Mouse (Mus musculus) forebrain, embryonic 16.5 days (tissue): ENCODE results near the gene Ufsp1. TPM values are rescaled to one million over a fixed set of nuclear protein-coding genes. Genes with fewer than 3 reads are reported as not detected.

Experiments used
- ATAC-seq: fragments of 200-750 bp; cut with Nextera tagmentation; 2 replicates; pipeline ENCODE4 v1.8.0; 2017; ENCODE audit warnings: mild to moderate bottlenecking, moderate library complexity
- H3K27ac ChIP-seq: fragments of 300-500 bp; sonication (generic); 2 replicates; pipeline ENCODE4 v1.5.1; 2014; ENCODE audit warnings: low read length, control low read depth
- H3K27me3 ChIP-seq: fragments of 300-500 bp; sonication (generic); replicated peaks from 2 replicates; pipeline ENCODE4 v1.6.1; 2014; ENCODE audit warnings: low read length; ENCODE audit not compliant: control insufficient read depth, insufficient read depth
- H3K36me3 ChIP-seq: fragments of 300-500 bp; sonication (generic); 2 replicates; pipeline ENCODE4 v1.6.1; 2014; ENCODE audit not compliant: control insufficient read depth, insufficient read depth
- H3K4me1 ChIP-seq: fragments of 300-500 bp; sonication (generic); replicated peaks from 2 replicates; pipeline ENCODE4 v1.6.1; 2014; ENCODE audit warnings: low read length; ENCODE audit not compliant: control insufficient read depth, insufficient read depth
- H3K4me2 ChIP-seq: fragments of 300-500 bp; sonication (generic); 2 replicates; pipeline ENCODE4 v1.6.1; 2014; ENCODE audit warnings: mild to moderate bottlenecking, low read length, control low read depth
- H3K4me3 ChIP-seq: fragments of 300-500 bp; sonication (generic); replicated peaks from 2 replicates; pipeline ENCODE4 v1.5.1; 2014; ENCODE audit warnings: mild to moderate bottlenecking, low read length, control low read depth
- H3K9ac ChIP-seq: fragments of 300-500 bp; sonication (generic); replicated peaks from 2 replicates; pipeline ENCODE4 v1.6.1; 2014; ENCODE audit warnings: low read depth, low read length, control low read depth
- H3K9me3 ChIP-seq: fragments of 300-500 bp; sonication (generic); 2 replicates; pipeline ENCODE4 v1.6.1; 2016; ENCODE audit warnings: low read length; ENCODE audit not compliant: control insufficient read depth
- WGBS: fragments of 180-500 bp; shearing (Covaris S2); extraction: QIAGEN DNeasy Blood & Tissue Kit; methylation state at CpG from one replicate; pipeline ENCODE4 v1.1.7; 2014; 5-methylcytosine and 5-hydroxymethylcytosine counted together
- polyA plus RNA-seq: library from polyadenylated mRNA; unstranded; fragments of >200 nt; fragmentation: Nextera tagmentation; extraction: Ambion mirVana; gene quantifications from 2 replicates; pipeline ENCODE4 v1.2.1, GENCODE M21; 2015

The Ufsp1 gene
- polyA plus RNA-seq, 1 experiment from 2014 or later = 8.9 TPM

GRCm38 (mm10) chr5:137294744-137295093, 290 bp downstream of the Ufsp1 start:
- peak overlapping the region; percentile 71 for H3K4me3 ChIP-seq
- no peaks in the 10 kb centered on the region for H3K9me3 ChIP-seq
- peak overlapping the region; percentile 99 for H3K4me2 ChIP-seq
- peaks cover 18% of the 10 kb centered on the region for H3K4me1 ChIP-seq
- no peak; the same call in none of the 2 replicates for ATAC-seq
- H3K27me3 ChIP-seq = peaks cover 8% of the 10 kb centered on the region
- H3K9ac ChIP-seq = peak overlapping the region; percentile 76
- 6% methylated on average over 18 of the region's 18 CpGs for WGBS
- H3K27ac ChIP-seq = peak overlapping the region; percentile 85
- peaks cover 34% of the 10 kb centered on the region for H3K36me3 ChIP-seq

- H3K4me1 ChIP-seq = peaks cover 18% of the 10 kb centered on the region
- H3K36me3 ChIP-seq = peaks cover 40% of the 10 kb centered on the region
- H3K9me3 ChIP-seq = no peaks in the 10 kb centered on the region
- H3K27me3 ChIP-seq = peaks cover 2% of the 10 kb centered on the region
- H3K27ac ChIP-seq = no peak overlapping the region
- peak overlapping the region; percentile 99; the same call in 1 of the 2 replicates for H3K4me2 ChIP-seq
- peak overlapping the region; percentile 76 for H3K9ac ChIP-seq
- WGBS = 78% methylated on average over 9 of the region's 9 CpGs
- no peak for ATAC-seq
- no peak overlapping the region for H3K4me3 ChIP-seq
Observed at GRCm38 (mm10) chr5:137295296-137295695, 867 bp downstream of the Ufsp1 start.

GRCm38 (mm10) chr5:137295712-137296111, 1.3 kb downstream of the Ufsp1 start:
- Histone ChIP-seq H3K9me3 (no peaks in the 10 kb centered on the region), H3K27me3 (no peaks in the 10 kb centered on the region; the same call in 1 of the 2 replicates), H3K36me3 (peaks cover 44% of the 10 kb centered on the region), H3K4me1 (peaks cover 18% of the 10 kb centered on the region), H3K27ac (no peak overlapping the region), H3K9ac (no peak overlapping the region), H3K4me2 (no peak overlapping the region), H3K4me3 (no peak overlapping the region)
- 91% methylated on average over 15 of the region's 15 CpGs for WGBS
- no peak for ATAC-seq

GRCm38 (mm10) chr5:137297126-137297525, 2.7 kb downstream of the Ufsp1 start:
- H3K36me3 ChIP-seq = peaks cover 58% of the 10 kb centered on the region
- H3K9ac ChIP-seq = no peak overlapping the region
- ATAC-seq = no peak
- no peak overlapping the region for H3K4me2 ChIP-seq
- no peak overlapping the region for H3K4me3 ChIP-seq
- no peaks in the 10 kb centered on the region; the same call in 1 of the 2 replicates for H3K27me3 ChIP-seq
- H3K9me3 ChIP-seq = no peaks in the 10 kb centered on the region
- no peak overlapping the region for H3K27ac ChIP-seq
- WGBS = 92% methylated on average over 14 of the region's 14 CpGs
- H3K4me1 ChIP-seq = peaks cover 18% of the 10 kb centered on the region

- Histone ChIP-seq H3K4me3 (no peak overlapping the region), H3K9ac (no peak overlapping the region), H3K27ac (no peak overlapping the region), H3K27me3 (no peaks in the 10 kb centered on the region), H3K36me3 (peaks cover 66% of the 10 kb centered on the region), H3K4me2 (no peak overlapping the region), H3K9me3 (no peaks in the 10 kb centered on the region), H3K4me1 (peaks cover 5% of the 10 kb centered on the region)
- no peak for ATAC-seq
- 88% methylated on average over 7 of the region's 7 CpGs for WGBS
Observed at GRCm38 (mm10) chr5:137299240-137299639, 4.8 kb downstream of the Ufsp1 start.

- 49% methylated on average over 21 of the region's 21 CpGs for WGBS
- H3K9ac ChIP-seq = no peak overlapping the region
- no peaks in the 10 kb centered on the region for H3K27me3 ChIP-seq
- H3K27ac ChIP-seq = no peak overlapping the region
- H3K9me3 ChIP-seq = no peaks in the 10 kb centered on the region
- no peak overlapping the region for H3K4me3 ChIP-seq
- peaks cover 18% of the 10 kb centered on the region for H3K4me1 ChIP-seq
- ATAC-seq = peak; percentile 49; the same call in 1 of the 2 replicates
- peaks cover 56% of the 10 kb centered on the region for H3K36me3 ChIP-seq
- H3K4me2 ChIP-seq = no peak overlapping the region
Observed at GRCm38 (mm10) chr5:137301253-137301652, 6.8 kb downstream of the Ufsp1 start.

GRCm38 (mm10) chr5:137303609-137304008, 9.2 kb downstream of the Ufsp1 start:
- Histone ChIP-seq H3K9me3 (no peaks in the 10 kb centered on the region), H3K4me2 (no peak overlapping the region), H3K27ac (no peak overlapping the region), H3K27me3 (no peaks in the 10 kb centered on the region), H3K36me3 (peaks cover 32% of the 10 kb centered on the region), H3K4me1 (peaks cover 25% of the 10 kb centered on the region), H3K4me3 (no peak overlapping the region), H3K9ac (no peak overlapping the region)
- ATAC-seq = no peak
- WGBS = 82% methylated on average over 4 of the region's 4 CpGs

GRCm38 (mm10) chr5:137304165-137304564, 9.7 kb downstream of the Ufsp1 start:
- H3K9ac ChIP-seq = no peak overlapping the region
- H3K4me1 ChIP-seq = peaks cover 25% of the 10 kb centered on the region
- peaks cover 32% of the 10 kb centered on the region for H3K36me3 ChIP-seq
- H3K4me2 ChIP-seq = no peak overlapping the region
- ATAC-seq = no peak
- no peak overlapping the region for H3K4me3 ChIP-seq
- 78% methylated on average over 3 of the region's 3 CpGs for WGBS
- no peak overlapping the region for H3K27ac ChIP-seq
- H3K9me3 ChIP-seq = no peaks in the 10 kb centered on the region
- no peaks in the 10 kb centered on the region for H3K27me3 ChIP-seq

GRCm38 (mm10) chr5:137304816-137305215, 10.4 kb downstream of the Ufsp1 start:
- no peaks in the 10 kb centered on the region for H3K27me3 ChIP-seq
- peak overlapping the region; percentile 91 for H3K4me2 ChIP-seq
- peaks cover 25% of the 10 kb centered on the region for H3K4me1 ChIP-seq
- no peak overlapping the region for H3K27ac ChIP-seq
- H3K4me3 ChIP-seq = no peak overlapping the region
- H3K36me3 ChIP-seq = peaks cover 30% of the 10 kb centered on the region
- H3K9me3 ChIP-seq = no peaks in the 10 kb centered on the region
- 65% methylated on average over 4 of the region's 4 CpGs for WGBS
- 0 out of 2 replicates have a peak overlapping the region, but pooled peaks have one; percentile 3 for H3K9ac ChIP-seq
- no peak for ATAC-seq

GRCm38 (mm10) chr5:137305822-137306221, 11.4 kb downstream of the Ufsp1 start:
- H3K27ac ChIP-seq = no peak overlapping the region
- ATAC-seq = no peak
- H3K36me3 ChIP-seq = peaks cover 20% of the 10 kb centered on the region
- H3K4me1 ChIP-seq = peaks cover 25% of the 10 kb centered on the region
- H3K9ac ChIP-seq = no peak overlapping the region
- H3K4me3 ChIP-seq = peak overlapping the region; percentile 86
- H3K9me3 ChIP-seq = no peaks in the 10 kb centered on the region
- WGBS = 74% methylated on average over 3 of the region's 3 CpGs
- peak overlapping the region; percentile 91 for H3K4me2 ChIP-seq
- H3K27me3 ChIP-seq = no peaks in the 10 kb centered on the region
